8 mouse cellular contexts compared by ENCODE assay signal in the genomic region with DNA sequence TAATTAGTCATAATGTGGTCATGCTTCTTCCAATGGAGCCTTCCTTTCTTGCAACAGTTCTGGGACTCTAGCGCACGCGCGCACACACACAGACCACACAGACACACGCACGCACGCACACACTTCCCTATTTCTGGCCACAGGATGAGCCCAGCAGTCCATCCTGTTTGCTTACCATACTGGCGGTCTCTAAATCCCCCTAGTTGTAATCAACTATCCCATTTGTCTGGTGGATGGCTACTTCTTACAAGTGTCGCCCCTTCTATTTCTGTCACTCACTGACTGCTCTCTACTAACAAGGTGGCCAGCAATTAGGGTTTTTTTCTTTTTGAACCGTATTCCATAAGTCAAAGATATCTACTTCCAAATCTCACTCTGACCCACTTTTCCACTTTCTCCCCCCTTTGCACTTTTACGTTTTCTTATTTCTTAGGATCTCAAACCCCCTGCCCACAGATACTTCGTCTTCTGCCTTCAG. TPM values are rescaled to one million over a fixed set of nuclear protein-coding genes. Genes with fewer than 3 reads are reported as not detected.
A peak's percentile ranks its signal among the peaks of the same experiment; 100 is the strongest.
DNase-seq lines count a peak whose midpoint lies in the region; ATAC-seq and TF ChIP-seq lines count a peak whose summit lies in the region.

No protein-coding gene starts in this region.

- no peaks in the 10 kb centered on the region for H3K9me3 ChIP-seq in kidney, embryonic 16.5 days (ENCODE audit: low read length)
- H3K9me3 ChIP-seq in neural tube, embryonic 15.5 days (replicated peaks) = no peaks in the 10 kb centered on the region

- H3K4me2 ChIP-seq in kidney, embryonic 16.5 days (replicated peaks; ENCODE audit: low read depth, low read length) = peak overlapping the region; percentile 96
- peak overlapping the region; percentile 85 for H3K4me2 ChIP-seq in neural tube, embryonic 15.5 days

- peak in 1 of 2 experiments; percentile 29 for DNase-seq in spleen, adult 2 months (ENCODE audit: low read depth in 1 of 2, low spot score in 2 of 2)
- no peak for DNase-seq in spleen, adult 12 weeks (ENCODE audit: low spot score)
- peak; percentile 59 for DNase-seq in brain, embryonic 14.5 days (ENCODE audit: low read depth)
- DNase-seq in heart, adult 9 months (ENCODE audit: low spot score in 2 of 2) = peak; percentile 35 to 41
- DNase-seq in lung, adult 18-20 months = peak; percentile 46 to 48

- no peak for TF ChIP-seq CTCF in spleen, adult 2 months (IDR thresholded peaks at IDR 0.05; ENCODE audit: extremely low read depth, insufficient read depth, insufficient read length, insufficient replicate concordance)
- no peak for TF ChIP-seq CTCF in brain, embryonic 14.5 days (IDR thresholded peaks at IDR 0.05; ENCODE audit: borderline replicate concordance, extremely low read depth, insufficient read depth, insufficient read length)

- H3K9ac ChIP-seq in kidney, embryonic 16.5 days (replicated peaks; ENCODE audit: low read length) = peak overlapping the region; percentile 97
- no peak overlapping the region for H3K9ac ChIP-seq in neural tube, embryonic 15.5 days (replicated peaks)

- no peak for ATAC-seq in kidney, embryonic 16.5 days (ENCODE audit: low FRiP score, low TSS enrichment)
- ATAC-seq in neural tube, embryonic 15.5 days (ENCODE audit: low FRiP score) = peak; percentile 9; the same call in 1 of the 2 replicates
- no peak for ATAC-seq in activated CD4-positive, CD25-positive, alpha-beta regulatory T cell, adult 4 months

- peak overlapping the region; percentile 56 for H3K27ac ChIP-seq in spleen, adult 2 months (ENCODE audit: insufficient read depth, low read length)
- H3K27ac ChIP-seq in kidney, embryonic 16.5 days (ENCODE audit: low read length) = peak overlapping the region; percentile 97
- peak overlapping the region; percentile 97 for H3K27ac ChIP-seq in neural tube, embryonic 15.5 days (replicated peaks)

- no peaks in the 10 kb centered on the region for H3K27me3 ChIP-seq in spleen, adult 2 months (ENCODE audit: control insufficient read depth, insufficient read depth, low read length)
- H3K27me3 ChIP-seq in kidney, embryonic 16.5 days (ENCODE audit: insufficient read depth, low read length) = no peaks in the 10 kb centered on the region
- no peaks in the 10 kb centered on the region for H3K27me3 ChIP-seq in neural tube, embryonic 15.5 days (replicated peaks)

- no peak for TF ChIP-seq POLR2A in spleen, adult 2 months (IDR thresholded peaks at IDR 0.05; ENCODE audit: low read depth, low read length)
- no peak for TF ChIP-seq POLR2A in brain, embryonic 14.5 days (IDR thresholded peaks at IDR 0.05; ENCODE audit: borderline replicate concordance, extremely low read depth, insufficient read depth, insufficient read length, poor library complexity, severe bottlenecking)

- peak overlapping the region; percentile 85 for H3K4me3 ChIP-seq in spleen, adult 2 months (ENCODE audit: extremely low read depth, insufficient read depth, insufficient read length)
- H3K4me3 ChIP-seq in kidney, embryonic 16.5 days (ENCODE audit: low read length) = peak overlapping the region; percentile 94
- peak overlapping the region; percentile 93 for H3K4me3 ChIP-seq in neural tube, embryonic 15.5 days (replicated peaks)

- WGBS in spleen, adult 2 months = 1% methylated on average over 12 of the region's 12 CpGs
- 28% methylated on average over 12 of the region's 12 CpGs for WGBS in kidney, embryonic 16.5 days
- 34% methylated on average over 12 of the region's 12 CpGs for WGBS in neural tube, embryonic 15.5 days

- H3K36me3 ChIP-seq in spleen, adult 2 months (ENCODE audit: control insufficient read depth, insufficient read depth, low read length) = no peaks in the 10 kb centered on the region
- no peaks in the 10 kb centered on the region for H3K36me3 ChIP-seq in kidney, embryonic 16.5 days (ENCODE audit: insufficient read depth, low read length)
- H3K36me3 ChIP-seq in neural tube, embryonic 15.5 days = no peaks in the 10 kb centered on the region

- peaks cover 2% of the 10 kb centered on the region; the same call in 1 of the 2 replicates for H3K4me1 ChIP-seq in spleen, adult 2 months (ENCODE audit: control insufficient read depth, insufficient read depth, insufficient read length)
- H3K4me1 ChIP-seq in kidney, embryonic 16.5 days (ENCODE audit: insufficient read depth, low read length) = peaks cover 29% of the 10 kb centered on the region
- H3K4me1 ChIP-seq in neural tube, embryonic 15.5 days = peaks cover 35% of the 10 kb centered on the region

RNA-seq across cellular contexts. Expression of a gene that starts 0.3 kb away (rescaled TPM):
- polyA plus RNA-seq in spleen, adult 2 months (2012; rRNA removed) = 18.2 and 25.8 TPM in 2 replicates
- 24.6 and 35.9 TPM in 2 replicates for polyA plus RNA-seq in brain, embryonic 14.5 days (2012; rRNA removed)
- polyA plus RNA-seq in kidney, embryonic 16.5 days (2015; fragmentation: Nextera tagmentation; extraction: Ambion mirVana) = 22.6 and 24.0 TPM in 2 replicates
- polyA plus RNA-seq in neural tube, embryonic 15.5 days (2015; fragmentation: Nextera tagmentation; extraction: Ambion mirVana) = 23.8 and 24.4 TPM in 2 replicates
- polyA plus RNA-seq in activated CD4-positive, CD25-positive, alpha-beta regulatory T cell, adult 4 months (2017; shearing (Covaris generic)) = 10 to 100 TPM in 1 of 2 experiments, 1 to 10 TPM in 1; 9.6 to 13.0 TPM

RNA-seq across cellular contexts. Expression of a gene that starts 11.3 kb away (rescaled TPM):
- 0.08 and 0.14 TPM in 2 replicates for polyA plus RNA-seq in spleen, adult 2 months (2012; rRNA removed)
- polyA plus RNA-seq in brain, embryonic 14.5 days (2012; rRNA removed) = 0.38 and 0.56 TPM in 2 replicates
- polyA plus RNA-seq in kidney, embryonic 16.5 days (2015; fragmentation: Nextera tagmentation; extraction: Ambion mirVana) = 1.1 and 1.8 TPM in 2 replicates
- polyA plus RNA-seq in neural tube, embryonic 15.5 days (2015; fragmentation: Nextera tagmentation; extraction: Ambion mirVana) = 0.99 and 1.3 TPM in 2 replicates
- 1 to 10 TPM; 3.9 to 4.9 TPM for polyA plus RNA-seq in activated CD4-positive, CD25-positive, alpha-beta regulatory T cell, adult 4 months (2017; shearing (Covaris generic))

RNA-seq across cellular contexts. Expression of a gene that starts 45.4 kb away (rescaled TPM):
- 46.5 and 49.5 TPM in 2 replicates for polyA plus RNA-seq in spleen, adult 2 months (2012; rRNA removed)
- 172 and 205 TPM in 2 replicates for polyA plus RNA-seq in brain, embryonic 14.5 days (2012; rRNA removed)
- polyA plus RNA-seq in kidney, embryonic 16.5 days (2015; fragmentation: Nextera tagmentation; extraction: Ambion mirVana) = 258 and 288 TPM in 2 replicates
- polyA plus RNA-seq in neural tube, embryonic 15.5 days (2015; fragmentation: Nextera tagmentation; extraction: Ambion mirVana) = 205 and 208 TPM in 2 replicates
- polyA plus RNA-seq in activated CD4-positive, CD25-positive, alpha-beta regulatory T cell, adult 4 months (2017; shearing (Covaris generic)) = 100 to 1,000 TPM; 131 to 144 TPM
